Mouse (Mus musculus) olfactory bulb, adult 2 months (tissue): Measurements from ENCODE around the gene Pcf11. TPM values are rescaled to one million over a fixed set of nuclear protein-coding genes. Genes with fewer than 3 reads are reported as not detected.

Experiments
- H3K27ac ChIP-seq: fragments of 200-500 bp; 2 replicates; pipeline ENCODE4 v1.5.1; 2012; ENCODE audit warnings: low read depth, low read length; ENCODE audit not compliant: insufficient read depth
- H3K4me1 ChIP-seq: fragments of 200-500 bp; 2 replicates; pipeline ENCODE4 v1.6.1; 2012; ENCODE audit warnings: low read length; ENCODE audit not compliant: control insufficient read depth, insufficient read depth
- H3K4me3 ChIP-seq: fragments of 200-500 bp; 2 replicates; pipeline ENCODE4 v1.5.1; 2012; ENCODE audit warnings: mild to moderate bottlenecking, low read depth, low read length, moderate library complexity; ENCODE audit not compliant: insufficient read depth
- CTCF ChIP-seq: fragments of 200-500 bp; IDR thresholded peaks from 2 replicates; pipeline ENCODE4 v1.5.1; 2012; ENCODE audit warnings: low read depth, mild to moderate bottlenecking, low read length, moderate library complexity; ENCODE audit not compliant: insufficient read depth
- POLR2A ChIP-seq: fragments of 200-500 bp; IDR thresholded peaks from 2 replicates; pipeline ENCODE4 v1.6.1; 2012; ENCODE audit warnings: mild to moderate bottlenecking, low read depth, low read length, moderate library complexity; ENCODE audit not compliant: insufficient read depth
- WGBS: fragments of 180-500 bp; shearing (Covaris S2); methylation state at CpG from one replicate; pipeline ENCODE4 v1.1.7; 2018; 5-methylcytosine and 5-hydroxymethylcytosine counted together
- polyA plus RNA-seq: library from polyadenylated mRNA; stranded (reverse); fragments of >200 nt; gene quantifications from 2 replicates; pipeline ENCODE4 v1.2.4, GENCODE M21; 2012; ENCODE audit warnings: low replicate concordance; ENCODE audit not compliant: missing spikeins, insufficient read depth, insufficient read length

Gene Pcf11
- 50.6 and 76.3 TPM in 2 replicates for polyA plus RNA-seq

DNA sequence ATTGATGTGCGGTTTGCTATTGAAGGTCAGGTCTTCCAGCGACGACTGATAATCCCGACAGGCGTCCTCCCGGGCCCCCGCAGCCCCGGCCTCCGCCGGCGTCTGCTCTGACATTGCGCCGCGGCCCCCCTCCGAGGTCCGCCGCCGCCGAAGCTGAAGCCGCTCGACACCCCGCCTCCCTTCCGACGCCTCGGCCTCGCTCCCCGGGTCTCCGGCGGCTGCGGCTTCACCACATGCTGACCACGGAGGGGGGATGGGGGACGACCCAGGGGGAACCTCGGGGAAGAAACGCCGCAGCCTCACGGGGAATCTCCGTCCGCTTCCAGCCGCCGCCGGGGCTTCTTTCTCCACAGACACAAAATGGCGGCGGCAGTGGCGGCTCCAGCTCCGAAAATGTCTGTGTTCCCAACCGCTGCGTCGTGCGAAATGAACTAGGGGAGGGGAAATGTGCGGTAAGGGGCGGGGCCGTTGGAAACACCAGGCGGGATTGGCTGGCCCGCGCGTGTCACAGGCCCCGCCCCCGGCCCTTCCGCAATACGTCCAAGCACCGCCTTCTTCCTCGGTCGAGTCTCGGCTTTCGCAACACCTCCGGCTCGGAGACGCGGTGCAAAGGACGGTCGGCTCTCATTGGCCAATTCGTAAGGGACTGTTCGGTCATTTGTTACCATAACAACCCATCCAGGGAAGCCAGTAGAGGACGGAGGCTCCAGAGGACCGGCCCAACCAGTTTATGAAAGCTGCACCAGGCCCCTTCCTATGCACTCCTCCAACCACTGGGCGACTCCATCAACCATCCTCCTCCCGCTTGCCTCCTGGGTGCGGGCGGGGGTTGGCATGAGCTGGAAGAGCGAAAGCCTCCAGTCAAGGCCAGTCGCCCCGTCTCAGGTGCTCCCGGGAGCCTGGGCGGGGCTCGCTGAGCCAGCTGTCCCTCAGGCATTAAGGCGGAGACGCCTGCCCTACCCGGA lies at the start of gene Pcf11:
TSS of gene Pcf11 (minus strand) at position 428 of the 965 bp plus-strand sequence.
- Histone ChIP-seq H3K27ac (peak within 1 kb of the TSS; percentile 90), H3K4me1 (0 out of 2 replicates have a peak, but pooled peaks cover 3% of the 10 kb centered on the region), H3K4me3 (peak within 1 kb of the TSS; percentile 94)
- under 1% methylated on average over 88 of the region's 88 CpGs for WGBS
- peak; percentile 94 for TF ChIP-seq POLR2A
- TF ChIP-seq CTCF, result no peak

DNA sequence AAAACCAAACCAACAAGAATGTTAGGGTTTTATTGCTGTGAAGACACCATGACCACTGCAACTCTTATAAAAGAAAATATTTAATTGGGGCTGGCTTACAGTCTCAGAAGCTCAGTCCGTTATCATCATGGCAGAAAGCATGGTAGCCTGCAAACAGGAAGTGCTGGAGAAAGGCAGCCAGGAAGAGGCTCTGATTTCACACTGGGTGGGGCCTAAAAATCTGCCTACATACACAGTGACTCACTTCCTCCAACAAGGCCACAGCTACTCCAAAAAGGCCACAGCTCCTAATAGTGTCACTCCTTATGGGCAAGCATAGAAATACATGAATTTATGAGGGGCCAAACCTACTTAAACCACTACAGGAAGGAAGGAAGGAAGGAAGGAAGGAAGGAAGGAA lies 45.3 kb upstream of the Pcf11 start:
- Histone ChIP-seq H3K4me3 (no peak overlapping the region), H3K4me1 (no peaks in the 10 kb centered on the region), H3K27ac (no peak overlapping the region)
- TF ChIP-seq CTCF (no peak), POLR2A (no peak)
- WGBS, result 89% methylated on average over 1 of the region's 1 CpGs

DNA sequence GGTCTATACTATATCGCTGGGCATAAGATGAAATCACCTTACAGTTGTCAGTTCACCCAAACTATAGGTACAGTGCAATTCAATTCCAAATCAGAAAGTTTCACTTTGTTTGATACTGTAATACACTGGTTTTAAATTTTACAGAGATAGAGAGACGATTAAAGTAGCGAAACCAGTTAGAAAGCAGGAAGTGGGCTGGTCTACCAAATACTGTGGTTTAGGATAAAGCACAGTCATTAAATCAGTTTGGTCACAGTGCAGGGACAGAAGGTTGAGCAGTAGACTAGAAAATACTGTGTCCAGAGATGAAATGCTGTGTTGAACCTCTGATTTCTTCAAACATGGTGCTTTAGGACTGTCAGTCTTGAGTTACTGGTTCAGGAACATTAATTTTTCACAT lies 41.9 kb upstream of the Pcf11 start:
- Histone ChIP-seq H3K4me3 (no peak overlapping the region), H3K4me1 (no peaks in the 10 kb centered on the region), H3K27ac (no peak overlapping the region)
- 91% methylated on average over 3 of the region's 3 CpGs for WGBS
- no peak for TF ChIP-seq CTCF

DNA sequence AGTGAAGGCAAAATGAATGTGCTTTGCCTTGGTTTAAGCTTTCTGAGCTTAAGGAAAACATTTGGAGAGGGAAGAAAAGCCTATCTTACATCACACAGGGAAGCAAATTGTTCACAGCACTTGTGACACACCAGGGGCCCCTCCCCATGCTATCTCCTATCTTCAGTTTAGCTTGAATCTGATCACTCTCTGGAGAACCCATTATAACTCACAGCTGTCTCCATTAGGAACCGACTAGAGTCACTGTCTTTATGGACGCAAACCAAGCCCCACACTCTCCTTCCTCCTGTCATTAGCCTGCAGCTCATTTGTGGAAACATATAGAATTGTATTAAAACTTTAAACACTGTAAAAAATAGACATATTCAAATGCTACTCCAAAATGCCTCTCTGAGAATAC lies 39.8 kb upstream of the Pcf11 start:
- 66% methylated on average over 2 of the region's 2 CpGs for WGBS
- TF ChIP-seq CTCF, result no peak
- no peak for TF ChIP-seq POLR2A
- Histone ChIP-seq H3K4me1 (no peaks in the 10 kb centered on the region), H3K4me3 (no peak overlapping the region), H3K27ac (no peak overlapping the region)

DNA sequence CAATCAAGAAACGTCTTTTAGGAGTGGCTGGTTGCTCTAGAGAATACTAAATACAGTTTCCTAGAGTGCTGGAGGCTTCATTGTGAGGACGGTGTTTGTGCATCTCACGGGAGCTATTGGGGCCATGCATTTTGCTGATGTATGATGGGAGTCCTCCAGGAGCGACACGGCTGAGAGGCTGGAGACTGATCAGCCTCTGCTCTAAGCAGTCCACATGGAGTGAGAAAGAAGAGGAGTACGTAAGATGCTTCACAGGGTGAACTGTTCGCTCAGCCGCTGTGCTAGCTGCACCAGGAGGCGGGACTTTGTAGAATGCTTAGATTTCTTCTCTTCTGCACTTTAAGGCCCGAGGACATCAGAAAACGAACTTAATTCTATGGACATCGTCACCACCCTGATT lies 37.0 kb upstream of the Pcf11 start:
- TF ChIP-seq CTCF, result no peak
- 53% methylated on average over 12 of the region's 12 CpGs for WGBS
- H3K4me1 ChIP-seq, result no peaks in the 10 kb centered on the region
- H3K4me3 ChIP-seq, result no peak overlapping the region
- H3K27ac ChIP-seq, result no peak overlapping the region

DNA sequence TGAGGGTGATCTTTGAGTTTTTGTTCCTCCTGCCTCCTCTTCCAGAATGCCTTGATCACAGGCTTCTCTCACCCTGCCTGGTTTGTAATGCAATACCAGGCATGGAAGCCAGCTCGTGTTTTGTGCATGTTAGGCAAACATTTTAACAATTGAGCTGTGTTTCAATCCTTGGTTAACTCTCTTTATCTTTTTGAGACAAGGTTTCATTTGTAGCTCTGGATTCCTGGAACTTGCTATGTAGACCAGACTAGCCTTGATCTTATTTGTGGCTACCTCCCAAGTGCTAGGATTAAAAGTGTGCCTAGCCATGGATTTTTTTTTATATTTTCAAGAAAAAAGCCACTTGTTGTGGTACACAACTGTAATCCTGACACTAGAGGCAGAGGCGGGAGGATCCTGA lies 35.8 kb upstream of the Pcf11 start:
- 77% methylated on average over 2 of the region's 2 CpGs for WGBS
- Histone ChIP-seq H3K4me1 (no peaks in the 10 kb centered on the region), H3K27ac (no peak overlapping the region), H3K4me3 (no peak overlapping the region)
- TF ChIP-seq CTCF (no peak), POLR2A (no peak)

DNA sequence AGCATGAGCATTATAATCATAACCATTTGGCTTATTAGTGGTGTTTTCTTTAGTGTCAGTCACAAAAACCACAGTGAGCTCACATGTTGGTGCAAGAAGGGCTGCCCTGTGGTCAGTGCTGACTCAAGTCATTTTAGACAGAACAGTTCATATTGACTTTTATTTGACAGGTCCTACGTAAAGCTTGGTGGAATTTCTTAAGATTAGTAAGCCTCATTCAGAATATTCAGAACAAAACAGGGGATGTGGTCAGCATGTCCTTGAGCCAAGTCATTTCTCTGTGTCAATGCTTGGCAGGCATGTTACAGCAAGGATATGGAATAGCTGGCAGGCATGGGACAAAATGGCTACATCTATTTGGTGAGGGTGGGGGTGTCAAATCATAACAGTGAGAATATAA lies 33.9 kb upstream of the Pcf11 start:
- no peak overlapping the region for H3K27ac ChIP-seq
- 85% methylated on average over 1 of the region's 1 CpGs for WGBS
- H3K4me3 ChIP-seq, result no peak overlapping the region
- no peaks in the 10 kb centered on the region for H3K4me1 ChIP-seq
- no peak for TF ChIP-seq POLR2A
- TF ChIP-seq CTCF, result no peak

DNA sequence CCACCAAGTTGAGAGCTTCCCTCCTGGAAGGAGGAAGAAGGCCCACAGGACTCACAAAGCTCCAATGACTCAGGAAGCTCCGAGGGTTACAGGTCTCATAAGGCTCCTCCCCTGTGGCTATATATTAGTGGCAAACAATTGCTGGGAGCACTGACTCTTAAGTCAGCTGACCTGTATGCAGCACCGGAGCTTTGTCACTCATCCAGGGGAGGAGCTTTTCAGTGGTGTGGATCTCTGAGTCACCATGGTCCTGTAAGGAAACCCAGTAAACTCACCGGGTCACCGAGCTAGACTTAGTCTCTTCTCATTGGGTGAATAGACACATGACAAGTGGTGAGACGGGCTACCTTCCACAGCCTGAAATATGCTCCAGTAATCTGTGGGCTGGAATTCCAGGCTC lies 29.0 kb upstream of the Pcf11 start:
- H3K4me1 ChIP-seq, result no peaks in the 10 kb centered on the region
- no peak overlapping the region for H3K27ac ChIP-seq
- H3K4me3 ChIP-seq, result no peak overlapping the region
- TF ChIP-seq POLR2A, result no peak
- TF ChIP-seq CTCF, result no peak
- 81% methylated on average over 5 of the region's 5 CpGs for WGBS

DNA sequence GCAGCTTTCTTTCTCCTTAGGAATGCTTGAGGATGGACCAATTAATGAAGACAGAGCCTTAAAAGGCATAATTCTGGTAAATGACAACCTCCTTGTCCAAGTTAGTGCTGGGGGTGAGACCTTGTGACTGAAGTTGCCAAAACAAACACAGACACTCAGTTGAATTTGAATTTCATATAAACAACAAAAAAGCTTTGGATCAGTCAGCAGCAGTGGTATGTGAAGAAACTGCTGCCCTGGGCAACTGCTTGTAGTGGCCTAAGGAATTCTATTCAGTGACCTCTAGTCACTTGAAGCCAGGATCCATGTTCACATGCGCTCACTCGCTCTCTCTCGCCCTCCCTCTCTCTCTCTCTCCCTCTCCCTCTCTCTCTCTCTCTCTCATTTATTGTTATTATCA lies 26.7 kb upstream of the Pcf11 start:
- no peak overlapping the region for H3K27ac ChIP-seq
- no peak for TF ChIP-seq POLR2A
- no peak for TF ChIP-seq CTCF
- 89% methylated on average over 3 of the region's 3 CpGs for WGBS
- H3K4me1 ChIP-seq, result no peaks in the 10 kb centered on the region
- no peak overlapping the region for H3K4me3 ChIP-seq
